Mouse (Mus musculus) central nervous system, embryonic 18 days (tissue): Measurements from ENCODE around the gene Sdc1. TPM values are rescaled to one million over a fixed set of nuclear protein-coding genes. Genes with fewer than 3 reads are reported as not detected.

ENCODE experiments used
- polyA plus RNA-seq: library from polyadenylated mRNA; depleted of rRNA; stranded (reverse); fragments of >200 nt; gene quantifications from 2 replicates; pipeline ENCODE4 v1.2.3, GENCODE M21; 2012; rRNA removed

Gene Sdc1
- polyA plus RNA-seq, result 20.0 and 22.9 TPM in 2 replicates

GRCm38 (mm10) chr12:8770946-8771843 lies at the start of gene Sdc1:
Gene Sdc1, plus strand, starts transcription at chr12:8771323.

Other genes with a start within 250 kb of the Sdc1 start
- gene Slc7a15, start 172.3 kb upstream of the Sdc1 start, polyA plus RNA-seq, result not detected in 2 replicates
- 79.5 and 83.4 TPM in 2 replicates for gene Pum2, start 97.2 kb upstream of the Sdc1 start, polyA plus RNA-seq
- 271 and 287 TPM in 2 replicates for gene Laptm4a, start 150.3 kb downstream of the Sdc1 start, polyA plus RNA-seq
- gene Matn3, start 176.6 kb downstream of the Sdc1 start, polyA plus RNA-seq, result 0.09 and 0.31 TPM in 2 replicates
- gene Wdr35, start 202.6 kb downstream of the Sdc1 start, polyA plus RNA-seq, result 19.5 and 20.8 TPM in 2 replicates